Mouse (Mus musculus) hindbrain, embryonic 11.5 days (tissue): ENCODE data around the gene Jrkl. TPM values are rescaled to one million over a fixed set of nuclear protein-coding genes. Genes with fewer than 3 reads are reported as not detected.

Source experiments
- ATAC-seq: fragments of 200-750 bp; cut with Nextera tagmentation; 2 replicates; pipeline ENCODE4 v1.8.0; 2017; ENCODE audit warnings: mild to moderate bottlenecking, moderate TSS enrichment, moderate library complexity; ENCODE audit not compliant: low FRiP score
- DNase-seq: peaks from one replicate; pipeline ENCODE4 v3.0.0-alpha.2; 2015; ENCODE audit warnings: low spot score
- H3K27ac ChIP-seq: fragments of 300-500 bp; sonication (generic); 2 replicates; pipeline ENCODE4 v1.5.1; 2014; ENCODE audit warnings: mild to moderate bottlenecking, low read depth, low read length
- H3K27me3 ChIP-seq: fragments of 300-500 bp; sonication (generic); 2 replicates; pipeline ENCODE4 v1.6.1; 2014; ENCODE audit warnings: mild to moderate bottlenecking, low read length, moderate library complexity, mixed read lengths; ENCODE audit not compliant: control insufficient read depth, insufficient read depth
- H3K36me3 ChIP-seq: fragments of 300-500 bp; sonication (generic); 2 replicates; pipeline ENCODE4 v1.6.1; 2014; ENCODE audit warnings: mild to moderate bottlenecking, low read length, moderate library complexity, mixed read lengths; ENCODE audit not compliant: control insufficient read depth, insufficient read depth
- H3K4me1 ChIP-seq: fragments of 300-500 bp; sonication (generic); replicated peaks from 2 replicates; pipeline ENCODE4 v1.6.1; 2014; ENCODE audit warnings: low read length, mixed read lengths; ENCODE audit not compliant: control insufficient read depth, insufficient read depth
- H3K4me2 ChIP-seq: fragments of 300-500 bp; sonication (generic); replicated peaks from 2 replicates; pipeline ENCODE4 v1.6.1; 2014; ENCODE audit warnings: mild to moderate bottlenecking, low read depth, low read length
- H3K4me3 ChIP-seq: fragments of 300-500 bp; sonication (generic); 2 replicates; pipeline ENCODE4 v1.5.1; 2014; ENCODE audit warnings: low read depth, low read length
- H3K9ac ChIP-seq: fragments of 300-500 bp; sonication (generic); 2 replicates; pipeline ENCODE4 v1.6.1; 2014; ENCODE audit warnings: low read depth, low read length
- H3K9me3 ChIP-seq: fragments of 300-500 bp; sonication (generic); 2 replicates; pipeline ENCODE4 v1.6.1; 2016; ENCODE audit warnings: low read length; ENCODE audit not compliant: control insufficient read depth
- WGBS: fragments of 180-500 bp; shearing (Covaris S2); extraction: QIAGEN DNeasy Blood & Tissue Kit; methylation state at CpG from one replicate; pipeline ENCODE4 v1.1.7; 2014; 5-methylcytosine and 5-hydroxymethylcytosine counted together
- polyA plus RNA-seq: library from polyadenylated mRNA; unstranded; fragments of >200 nt; fragmentation: Nextera tagmentation; extraction: Ambion mirVana; gene quantifications from 2 replicates; pipeline ENCODE4 v1.2.1, GENCODE M21; 2014

The Jrkl gene
- polyA plus RNA-seq, 1 experiment from 2014 or later: 11.5 TPM

DNA sequence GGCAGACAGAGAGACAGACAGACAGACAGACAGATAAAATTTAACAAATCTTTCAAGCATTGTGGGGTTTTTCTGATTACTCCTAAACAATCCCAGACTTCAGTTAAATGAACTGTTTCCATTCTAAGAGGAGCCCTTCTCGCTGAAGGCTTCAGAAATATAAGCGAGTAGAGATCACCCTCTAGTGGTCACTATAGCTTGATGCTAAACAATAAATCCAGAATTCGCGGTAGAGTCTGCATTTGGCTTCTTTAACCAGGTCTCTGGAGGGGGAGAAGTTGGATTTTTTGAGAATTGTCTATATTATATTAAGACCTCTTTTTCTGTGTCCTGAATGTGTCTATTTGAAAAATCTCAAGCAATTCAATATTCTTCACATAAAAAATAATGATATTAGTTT is 50.4 kb downstream of the Jrkl start:
- no peak overlapping the region for H3K9ac ChIP-seq
- no peak overlapping the region for H3K27ac ChIP-seq
- no peaks in the 10 kb centered on the region for H3K27me3 ChIP-seq
- H3K4me3 ChIP-seq: no peak overlapping the region
- DNase-seq (peak; percentile 71), ATAC-seq (peak; percentile 77)
- H3K4me2 ChIP-seq: no peak overlapping the region
- H3K4me1 ChIP-seq: no peaks in the 10 kb centered on the region
- WGBS: 3% methylated on average over 4 of the region's 4 CpGs
- no peaks in the 10 kb centered on the region for H3K36me3 ChIP-seq
- H3K9me3 ChIP-seq: no peaks in the 10 kb centered on the region

GRCm38 (mm10) chr9:13194619-13195018 is 51.0 kb downstream of the Jrkl start:
- Histone ChIP-seq H3K9me3 (no peaks in the 10 kb centered on the region), H3K27ac (no peak overlapping the region), H3K9ac (no peak overlapping the region), H3K36me3 (no peaks in the 10 kb centered on the region), H3K4me2 (no peak overlapping the region), H3K27me3 (no peaks in the 10 kb centered on the region), H3K4me1 (no peaks in the 10 kb centered on the region), H3K4me3 (no peak overlapping the region)
- 89% methylated on average over 4 of the region's 4 CpGs for WGBS
- ATAC-seq (no peak), DNase-seq (no peak)

Other genes starting within 250 kb of the Jrkl start
- gene Ccdc82, start 1.1 kb upstream of the Jrkl start, polyA plus RNA-seq: 12.1 and 17.9 TPM in 2 replicates
- 10.4 and 11.4 TPM in 2 replicates for gene Maml2, start 52.1 kb upstream of the Jrkl start, polyA plus RNA-seq
- not detected in 2 replicates for gene Gm17571, start 200.9 kb upstream of the Jrkl start, polyA plus RNA-seq